Mouse (Mus musculus) ovary, adult 2 months (tissue): ENCODE data around the gene Upk3bl. TPM values are rescaled to one million over a fixed set of nuclear protein-coding genes. Genes with fewer than 3 reads are reported as not detected.

Experiments
- polyA plus RNA-seq: library from polyadenylated mRNA; depleted of rRNA; stranded (reverse); fragments of >200 nt; gene quantifications from 2 replicates; pipeline ENCODE4 v1.2.3, GENCODE M21; 2012; rRNA removed

Upk3bl gene
- polyA plus RNA-seq: 2.7 and 2.8 TPM in 2 replicates

GRCm38 (mm10) chr5:136054301-136055077, at the start of gene Upk3bl:
Gene Upk3bl, plus strand, starts transcription at chr5:136054492.

GRCm38 (mm10) chr5:136038258-136039214, 15.8 kb upstream of the Upk3bl start, which contains the start of gene Upk3b:
Gene Upk3b, plus strand, starts transcription at chr5:136038496.

GRCm38 (mm10) chr5:136083669-136084107, 29.4 kb downstream of the Upk3bl start, which contains the start of gene Rasa4:
Gene Rasa4, plus strand, starts transcription at chr5:136083916.

Other genes with a start within 250 kb of the Upk3bl start
- gene Srrm3, start 247.6 kb upstream of the Upk3bl start, polyA plus RNA-seq: 0.03 and 0.10 TPM in 2 replicates
- 447 and 474 TPM in 2 replicates for gene Hspb1, start 166.6 kb upstream of the Upk3bl start, polyA plus RNA-seq
- gene Ywhag, start 119.9 kb upstream of the Upk3bl start, polyA plus RNA-seq: 116 and 123 TPM in 2 replicates
- gene Ssc4d, start 80.0 kb upstream of the Upk3bl start, polyA plus RNA-seq: 8.4 and 10.3 TPM in 2 replicates
- gene Zp3, start 74.4 kb upstream of the Upk3bl start, polyA plus RNA-seq: 159 and 201 TPM in 2 replicates
- gene Dtx2, start 59.7 kb upstream of the Upk3bl start, polyA plus RNA-seq: 60.4 and 70.4 TPM in 2 replicates
- gene Upk3b, start 16.0 kb upstream of the Upk3bl start, polyA plus RNA-seq: 48.6 and 57.1 TPM in 2 replicates
- 23.7 and 24.4 TPM in 2 replicates for gene Rasa4, start 29.4 kb downstream of the Upk3bl start, polyA plus RNA-seq
- 34.0 and 70.8 TPM in 2 replicates for gene Polr2j, start 62.1 kb downstream of the Upk3bl start, polyA plus RNA-seq
- gene Lrwd1, start 81.6 kb downstream of the Upk3bl start, polyA plus RNA-seq: 56.3 and 56.8 TPM in 2 replicates
- gene Alkbh4, start 81.7 kb downstream of the Upk3bl start, polyA plus RNA-seq: 22.1 and 22.2 TPM in 2 replicates
- gene Orai2, start 116.2 kb downstream of the Upk3bl start, polyA plus RNA-seq: 20.0 and 25.3 TPM in 2 replicates
- gene Prkrip1, start 144.5 kb downstream of the Upk3bl start, polyA plus RNA-seq: 11.5 and 15.5 TPM in 2 replicates
- 28.9 and 32.2 TPM in 2 replicates for gene Sh2b2, start 192.1 kb downstream of the Upk3bl start, polyA plus RNA-seq